Mouse (Mus musculus) telencephalon, adult 2 months (tissue): ENCODE data around the gene Magi2.
A peak's percentile ranks its signal among the peaks of the same experiment; 100 is the strongest.

Experiments
- DNase-seq: peaks from one replicate; pipeline ENCODE4 v3.0.0-alpha.2; 2011; ENCODE audit warnings: low read depth, low spot score

Magi2 gene

GRCm38 (mm10) chr5:20362154-20362553 lies 1135.3 kb downstream of the Magi2 start:
- DNase-seq = no peak

- peak; percentile 68 for DNase-seq
These were observed 1136.4 kb downstream of the Magi2 start for GRCm38 (mm10) chr5:20363216-20363615.

GRCm38 (mm10) chr5:20373586-20373985 lies 1146.8 kb downstream of the Magi2 start:
- DNase-seq = peak; percentile 68

GRCm38 (mm10) chr5:20378071-20378800 lies 1151.4 kb downstream of the Magi2 start:
- DNase-seq = no peak

GRCm38 (mm10) chr5:20404533-20404932 lies 1177.7 kb downstream of the Magi2 start:
- DNase-seq = no peak

- no peak for DNase-seq
These were observed 1179.8 kb downstream of the Magi2 start for GRCm38 (mm10) chr5:20406626-20407025.

GRCm38 (mm10) chr5:20415320-20415719 lies 1188.5 kb downstream of the Magi2 start:
- no peak for DNase-seq

- DNase-seq = no peak
These were observed 1190.5 kb downstream of the Magi2 start for GRCm38 (mm10) chr5:20417348-20417747.

GRCm38 (mm10) chr5:20432148-20432813 lies 1205.4 kb downstream of the Magi2 start:
- no peak for DNase-seq

- DNase-seq = peak; percentile 72
These were observed 1219.8 kb downstream of the Magi2 start for GRCm38 (mm10) chr5:20446471-20447174.

GRCm38 (mm10) chr5:20456106-20456505 lies 1229.3 kb downstream of the Magi2 start:
- no peak for DNase-seq

- DNase-seq = no peak
These were observed 1231.1 kb downstream of the Magi2 start for GRCm38 (mm10) chr5:20457742-20458510.

GRCm38 (mm10) chr5:20461709-20462108 lies 1234.9 kb downstream of the Magi2 start:
- DNase-seq = peak; percentile 48

- peak; percentile 84 for DNase-seq
These were observed 1235.5 kb downstream of the Magi2 start for GRCm38 (mm10) chr5:20462376-20462775.

- no peak for DNase-seq
These were observed 1242.9 kb downstream of the Magi2 start for GRCm38 (mm10) chr5:20469721-20470120.

- no peak for DNase-seq
These were observed 1243.6 kb downstream of the Magi2 start for GRCm38 (mm10) chr5:20470466-20470865.

GRCm38 (mm10) chr5:20484505-20484904 lies 1257.7 kb downstream of the Magi2 start:
- DNase-seq = peak; percentile 49

- no peak for DNase-seq
These were observed 1265.1 kb downstream of the Magi2 start for GRCm38 (mm10) chr5:20491911-20492310.

- DNase-seq = peak; percentile 79
These were observed 1265.8 kb downstream of the Magi2 start for GRCm38 (mm10) chr5:20492679-20493078.

GRCm38 (mm10) chr5:20494010-20494409 lies 1267.2 kb downstream of the Magi2 start:
- peak; percentile 85 for DNase-seq

- no peak for DNase-seq
These were observed 1270.1 kb downstream of the Magi2 start for GRCm38 (mm10) chr5:20496924-20497323.
